Mouse (Mus musculus) intestine, embryonic 15.5 days (tissue): Measurements from ENCODE around the gene Cyp4a14. TPM values are rescaled to one million over a fixed set of nuclear protein-coding genes. Genes with fewer than 3 reads are reported as not detected.

Experiments
- polyA plus RNA-seq: library from polyadenylated mRNA; unstranded; fragments of >200 nt; fragmentation: Nextera tagmentation; extraction: Ambion mirVana; gene quantifications from 2 replicates; pipeline ENCODE4 v1.2.1, GENCODE M21; 2015

The Cyp4a14 gene
- polyA plus RNA-seq, 1 experiment from 2014 or later, result not detected

Other genes with a start within 250 kb of the Cyp4a14 start
- 0.08 TPM in 1 of 2 replicates, not detected in the other for gene Cyp4a12a, start 197.1 kb downstream of the Cyp4a14 start, polyA plus RNA-seq
- not detected in 2 replicates for gene Cyp4a12b, start 84.5 kb downstream of the Cyp4a14 start, polyA plus RNA-seq
- gene Cyp4a30b, start 43.5 kb downstream of the Cyp4a14 start, polyA plus RNA-seq, result not detected in 2 replicates
- gene Cyp4a10, start 22.1 kb upstream of the Cyp4a14 start, polyA plus RNA-seq, result 0.06 and 0.15 TPM in 2 replicates
- gene Cyp4a31, start 67.5 kb upstream of the Cyp4a14 start, polyA plus RNA-seq, result not detected in 2 replicates
- gene Cyp4a32, start 104.8 kb upstream of the Cyp4a14 start, polyA plus RNA-seq, result not detected in 2 replicates
- 2.0 and 2.6 TPM in 2 replicates for gene Cyp4b1, start 151.6 kb upstream of the Cyp4a14 start, polyA plus RNA-seq
- gene Efcab14, start 241.6 kb upstream of the Cyp4a14 start, polyA plus RNA-seq, result 31.2 and 32.0 TPM in 2 replicates